Mouse (Mus musculus) thymus, adult 2 months (tissue): ENCODE results near the gene Cdc25b.

Experiments used
- CTCF ChIP-seq: fragments of 200-500 bp; IDR thresholded peaks from 2 replicates; pipeline ENCODE4 v1.5.1; 2012; ENCODE audit warnings: mild to moderate bottlenecking, control low read depth, low read length, moderate library complexity, borderline replicate concordance; ENCODE audit not compliant: control insufficient read depth, poor library complexity, insufficient read depth; ENCODE audit errors: extremely low read depth
- POLR2A ChIP-seq: fragments of 200-500 bp; IDR thresholded peaks from 2 replicates; pipeline ENCODE4 v1.6.1; 2012; ENCODE audit warnings: mild to moderate bottlenecking, low read length, control low read depth, moderate library complexity; ENCODE audit not compliant: control insufficient read depth, poor library complexity, insufficient read depth; ENCODE audit errors: extremely low read depth

GRCm38 (mm10) chr2:131166172-131166571, 20.6 kb upstream of the Cdc25b start:
- no peak for TF ChIP-seq CTCF
- no peak for TF ChIP-seq POLR2A
